Mouse (Mus musculus): ENCODE measurements at regions not wholly inside any gene's neighbourhood (a gene's known extent, or its start where the extent isn't known, plus 50 kb on each side); places are given as distances from the start of the nearest gene placed in this dataset.

GRCm38 (mm10) chr3:140476534-140476933 lies 735.6 kb downstream of the Pdha2 start:
- Histone ChIP-seq H3K4me1 (ENCODE audit: control insufficient read depth, insufficient read depth, low read length) (no peaks in the 10 kb centered on the region; the same call in 1 of the 2 replicates), H3K36me3 (ENCODE audit: control insufficient read depth, insufficient read depth, low read length) (no peaks in the 10 kb centered on the region), H3K4me2 (no peak overlapping the region), H3K4me3 (ENCODE audit: low read depth, low read length) (no peak overlapping the region), H3K9ac (ENCODE audit: low read length) (no peak overlapping the region), H3K27ac (ENCODE audit: low read depth, low read length) (no peak overlapping the region), H3K27me3 (ENCODE audit: control insufficient read depth, insufficient read depth, low read length) (no peaks in the 10 kb centered on the region), H3K9me3 (ENCODE audit: control insufficient read depth, low read length) (no peaks in the 10 kb centered on the region)
- DNase-seq (ENCODE audit: low spot score, missing footprints) (no peak), ATAC-seq (ENCODE audit: low FRiP score) (no peak)
- 57% methylated on average over 2 of the region's 2 CpGs for WGBS

- no peaks in the 10 kb centered on the region for H3K36me3 ChIP-seq (ENCODE audit: control insufficient read depth, insufficient read depth, low read length)
- H3K27ac ChIP-seq (ENCODE audit: low read depth, low read length) = no peak overlapping the region
- H3K9ac ChIP-seq (ENCODE audit: low read length) = no peak overlapping the region
- no peak overlapping the region for H3K4me3 ChIP-seq (ENCODE audit: low read depth, low read length)
- ATAC-seq (ENCODE audit: low FRiP score) = no peak
- no peaks in the 10 kb centered on the region for H3K4me1 ChIP-seq (ENCODE audit: control insufficient read depth, insufficient read depth, low read length)
- no peak overlapping the region for H3K4me2 ChIP-seq
- H3K27me3 ChIP-seq (ENCODE audit: control insufficient read depth, insufficient read depth, low read length) = no peaks in the 10 kb centered on the region
- no peak for DNase-seq (ENCODE audit: low spot score, missing footprints)
- 75% methylated on average over 8 of the region's 8 CpGs for WGBS
- no peaks in the 10 kb centered on the region for H3K9me3 ChIP-seq (ENCODE audit: control insufficient read depth, low read length)
Measured at GRCm38 (mm10) chr3:140452513-140452912, 759.6 kb downstream of the Pdha2 start.

- Histone ChIP-seq H3K4me3 (ENCODE audit: low read depth, low read length) (no peak overlapping the region), H3K9me3 (ENCODE audit: control insufficient read depth, low read length) (no peaks in the 10 kb centered on the region), H3K36me3 (ENCODE audit: control insufficient read depth, insufficient read depth, low read length) (no peaks in the 10 kb centered on the region), H3K27me3 (ENCODE audit: control insufficient read depth, insufficient read depth, low read length) (no peaks in the 10 kb centered on the region), H3K9ac (ENCODE audit: low read length) (no peak overlapping the region), H3K4me1 (ENCODE audit: control insufficient read depth, insufficient read depth, low read length) (no peaks in the 10 kb centered on the region), H3K27ac (ENCODE audit: low read depth, low read length) (no peak overlapping the region), H3K4me2 (no peak overlapping the region)
- WGBS = 96% methylated on average over 1 of the region's 1 CpGs
- DNase-seq (ENCODE audit: low spot score, missing footprints) (no peak), ATAC-seq (ENCODE audit: low FRiP score) (no peak)
Measured at GRCm38 (mm10) chr3:140451148-140451547, 761.0 kb downstream of the Pdha2 start.

- H3K27ac ChIP-seq (ENCODE audit: low read depth, low read length) = no peak overlapping the region
- H3K9me3 ChIP-seq (ENCODE audit: control insufficient read depth, low read length) = no peaks in the 10 kb centered on the region
- ATAC-seq (ENCODE audit: low FRiP score) = no peak
- H3K4me2 ChIP-seq = no peak overlapping the region
- H3K4me1 ChIP-seq (ENCODE audit: control insufficient read depth, insufficient read depth, low read length) = no peaks in the 10 kb centered on the region
- 77% methylated on average over 4 of the region's 4 CpGs for WGBS
- no peak overlapping the region for H3K9ac ChIP-seq (ENCODE audit: low read length)
- DNase-seq (ENCODE audit: low spot score, missing footprints) = no peak
- H3K4me3 ChIP-seq (ENCODE audit: low read depth, low read length) = no peak overlapping the region
- no peaks in the 10 kb centered on the region for H3K27me3 ChIP-seq (ENCODE audit: control insufficient read depth, insufficient read depth, low read length)
- H3K36me3 ChIP-seq (ENCODE audit: control insufficient read depth, insufficient read depth, low read length) = no peaks in the 10 kb centered on the region
Measured at GRCm38 (mm10) chr3:140409239-140409638, 802.9 kb downstream of the Pdha2 start.
